Mouse (Mus musculus) embryonic facial prominence, embryonic 13.5 days (tissue): ENCODE data around the gene Tpgs1. TPM values are rescaled to one million over a fixed set of nuclear protein-coding genes. Genes with fewer than 3 reads are reported as not detected.
A peak's percentile ranks its signal among the peaks of the same experiment; 100 is the strongest.

Experiments
- ATAC-seq: fragments of 200-750 bp; cut with Nextera tagmentation; 2 replicates; pipeline ENCODE4 v1.8.0; 2017; ENCODE audit warnings: low read depth; ENCODE audit not compliant: insufficient number of reproducible peaks, insufficient read depth, low FRiP score, low TSS enrichment
- H3K27ac ChIP-seq: fragments of 300-500 bp; sonication (generic); 2 replicates; pipeline ENCODE4 v1.5.1; 2015; ENCODE audit warnings: moderate library complexity, mild to moderate bottlenecking, inconsistent platforms
- H3K27me3 ChIP-seq: fragments of 300-500 bp; sonication (generic); 2 replicates; pipeline ENCODE4 v1.6.1; 2015; ENCODE audit warnings: mild to moderate bottlenecking, inconsistent platforms
- H3K36me3 ChIP-seq: fragments of 300-500 bp; sonication (generic); 2 replicates; pipeline ENCODE4 v1.6.1; 2015; ENCODE audit warnings: mild to moderate bottlenecking, inconsistent platforms
- H3K4me1 ChIP-seq: fragments of 300-500 bp; sonication (generic); 2 replicates; pipeline ENCODE4 v1.6.1; 2015; ENCODE audit warnings: inconsistent platforms
- H3K4me2 ChIP-seq: fragments of 300-500 bp; sonication (generic); 2 replicates; pipeline ENCODE4 v1.6.1; 2015; ENCODE audit warnings: moderate library complexity, mild to moderate bottlenecking, inconsistent platforms
- H3K4me3 ChIP-seq: fragments of 300-500 bp; sonication (generic); 2 replicates; pipeline ENCODE4 v1.5.1; 2015; ENCODE audit warnings: mild to moderate bottlenecking, inconsistent platforms
- H3K9ac ChIP-seq: fragments of 300-500 bp; sonication (generic); 2 replicates; pipeline ENCODE4 v1.6.1; 2015; ENCODE audit warnings: mild to moderate bottlenecking, inconsistent platforms
- H3K9me3 ChIP-seq: fragments of 300-500 bp; sonication (generic); 2 replicates; pipeline ENCODE4 v1.6.1; 2016; ENCODE audit warnings: inconsistent platforms
- WGBS: fragments of 180-500 bp; shearing (Covaris S2); methylation state at CpG from one replicate; pipeline ENCODE4 v1.1.7; 2015; ENCODE audit warnings: mixed read lengths; 5-methylcytosine and 5-hydroxymethylcytosine counted together
- polyA plus RNA-seq: library from polyadenylated mRNA; unstranded; fragments of >200 nt; fragmentation: Nextera tagmentation; extraction: Ambion mirVana; gene quantifications from 2 replicates; pipeline ENCODE4 v1.2.1, GENCODE M21; 2015

Tpgs1 gene
- polyA plus RNA-seq, 1 experiment from 2014 or later: 62.1 TPM

DNA sequence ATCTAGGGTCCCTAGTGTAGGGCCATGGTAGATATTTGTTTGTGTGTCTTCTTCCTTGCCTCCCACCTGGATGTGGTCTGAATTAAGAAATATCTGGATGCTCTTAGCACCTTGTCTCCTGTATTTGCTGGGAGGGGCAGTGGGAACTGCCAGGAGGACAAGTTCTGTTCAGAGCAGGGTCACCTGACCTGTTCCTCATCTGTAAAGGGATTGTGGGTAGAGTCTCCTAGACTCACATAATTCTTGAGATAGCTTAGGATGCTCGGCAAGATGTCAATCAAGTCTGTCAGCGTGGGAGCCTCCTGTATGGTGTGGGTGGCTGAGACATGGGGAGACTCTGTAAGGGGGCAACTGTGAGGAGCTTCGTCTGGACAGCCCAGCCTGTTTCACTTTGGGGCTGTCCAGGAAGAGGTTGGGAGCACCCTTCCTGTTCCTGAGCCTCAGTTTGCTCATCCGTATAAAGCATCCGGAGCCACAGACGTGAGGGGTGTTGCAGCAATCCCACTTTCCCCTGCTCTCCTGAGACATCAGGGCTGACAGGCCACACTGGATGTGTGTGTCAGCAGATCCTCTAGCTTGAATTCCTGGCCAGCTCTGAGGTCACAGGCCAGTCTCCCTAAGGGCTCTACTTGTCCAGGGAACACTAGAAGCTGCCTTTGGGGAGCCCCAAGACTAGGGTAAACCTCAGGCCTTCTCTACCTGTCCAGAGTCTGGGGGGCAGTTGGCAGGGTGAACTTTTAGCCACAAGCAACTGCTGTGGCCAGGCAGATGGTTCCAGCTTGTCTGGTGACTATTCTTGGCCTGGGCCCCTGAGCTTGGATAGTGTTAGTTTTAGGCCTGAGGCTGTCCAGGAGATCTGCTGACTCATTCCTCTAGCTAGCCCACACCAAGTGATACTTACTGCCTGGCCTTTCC is 14.8 kb downstream of the Tpgs1 start:
- 89% methylated on average over 6 of the region's 6 CpGs for WGBS
- Histone ChIP-seq H3K4me2 (peak overlapping the region; percentile 93), H3K9me3 (no peaks in the 10 kb centered on the region), H3K36me3 (peaks cover 52% of the 10 kb centered on the region), H3K27me3 (no peaks in the 10 kb centered on the region), H3K4me3 (peak overlapping the region; percentile 89), H3K9ac (peak overlapping the region; percentile 90), H3K4me1 (peaks cover 22% of the 10 kb centered on the region), H3K27ac (no peak overlapping the region)
- no peak for ATAC-seq

DNA sequence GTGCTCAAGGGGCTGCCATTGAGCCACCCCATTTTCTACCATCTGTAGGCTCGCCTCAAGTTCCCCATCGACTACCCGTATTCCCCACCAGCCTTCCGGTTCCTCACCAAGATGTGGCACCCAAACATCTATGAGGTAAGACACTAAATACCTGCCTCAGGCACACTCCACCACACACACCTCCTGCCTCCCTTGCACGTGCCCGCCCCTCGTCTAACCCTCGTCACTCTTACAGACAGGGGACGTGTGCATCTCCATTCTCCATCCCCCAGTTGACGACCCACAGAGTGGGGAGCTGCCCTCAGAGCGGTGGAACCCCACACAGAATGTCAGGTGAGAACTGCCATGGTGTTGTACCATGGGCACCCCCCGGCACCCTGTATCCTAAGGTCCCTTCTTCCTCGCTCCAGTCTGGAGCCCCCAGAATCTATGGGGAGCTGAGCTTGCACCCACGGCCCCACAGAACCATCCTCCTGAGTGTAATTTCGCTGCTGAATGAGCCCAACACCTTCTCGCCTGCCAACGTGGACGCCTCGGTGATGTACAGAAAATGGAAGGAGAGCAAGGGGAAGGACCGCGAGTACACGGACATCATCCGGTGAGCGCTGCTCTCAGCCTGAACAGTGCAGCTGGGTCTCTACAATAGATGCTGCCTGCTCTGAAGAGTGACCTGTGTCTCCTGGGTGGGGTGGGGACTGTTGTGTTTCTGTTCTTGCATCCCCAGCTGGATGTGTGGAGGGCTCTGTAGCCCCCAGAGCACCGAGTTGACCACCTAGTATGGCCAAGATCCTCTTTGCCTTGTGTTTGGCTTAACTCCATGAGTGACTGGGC is 15.8 kb downstream of the Tpgs1 start:
- Histone ChIP-seq H3K4me2 (no peak overlapping the region), H3K27ac (no peak overlapping the region), H3K4me1 (peaks cover 22% of the 10 kb centered on the region), H3K27me3 (no peaks in the 10 kb centered on the region), H3K9me3 (no peaks in the 10 kb centered on the region), H3K4me3 (no peak overlapping the region), H3K9ac (no peak overlapping the region), H3K36me3 (peaks cover 56% of the 10 kb centered on the region)
- 92% methylated on average over 25 of the region's 25 CpGs for WGBS
- no peak for ATAC-seq

DNA sequence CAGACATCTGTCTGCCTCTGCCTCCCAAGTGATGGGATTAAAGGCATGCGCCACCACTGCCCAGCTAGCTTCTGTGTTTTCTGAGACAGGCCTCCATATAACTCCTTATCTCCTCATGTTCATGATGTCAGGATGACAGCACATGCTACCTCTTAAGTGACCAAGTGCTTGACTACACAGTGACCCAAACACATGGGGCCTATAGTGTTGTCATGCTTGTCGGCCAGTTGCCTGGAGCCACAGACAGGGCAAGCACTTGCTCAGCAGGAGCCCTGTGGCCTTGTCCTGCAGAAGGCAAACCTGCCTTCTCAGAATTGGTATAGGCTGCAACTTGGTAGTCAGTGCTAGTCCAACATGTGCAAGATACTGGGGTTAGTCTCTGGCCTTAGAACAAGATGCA is 17.1 kb downstream of the Tpgs1 start:
- Histone ChIP-seq H3K9me3 (no peaks in the 10 kb centered on the region), H3K4me3 (no peak overlapping the region), H3K27ac (no peak overlapping the region), H3K36me3 (peaks cover 56% of the 10 kb centered on the region), H3K27me3 (no peaks in the 10 kb centered on the region), H3K9ac (no peak overlapping the region), H3K4me1 (peaks cover 18% of the 10 kb centered on the region), H3K4me2 (no peak overlapping the region)
- no peak for ATAC-seq
- WGBS: 92% methylated on average over 2 of the region's 2 CpGs

DNA sequence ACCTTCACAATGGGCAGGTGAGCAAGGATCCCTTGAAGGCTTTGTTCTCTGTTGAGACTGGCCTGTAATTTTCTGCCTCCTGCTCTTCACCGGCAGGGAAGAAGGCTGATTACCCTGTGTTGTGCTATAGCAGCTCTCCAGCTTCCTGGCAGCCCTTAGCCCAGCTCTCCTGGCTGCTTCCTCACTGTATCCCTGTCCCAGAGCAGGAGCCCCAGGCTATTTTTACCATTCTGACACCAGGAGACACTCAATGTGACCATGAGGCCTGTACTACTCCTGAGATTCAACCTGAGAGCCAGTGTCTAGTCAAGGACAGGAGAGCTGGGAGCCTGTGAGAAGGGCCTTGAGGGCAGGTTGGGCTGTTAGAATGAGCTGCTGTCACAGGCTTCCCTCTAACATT is 17.5 kb downstream of the Tpgs1 start:
- Histone ChIP-seq H3K9me3 (no peaks in the 10 kb centered on the region), H3K4me2 (no peak overlapping the region), H3K4me1 (peaks cover 16% of the 10 kb centered on the region), H3K9ac (no peak overlapping the region), H3K4me3 (no peak overlapping the region), H3K27me3 (no peaks in the 10 kb centered on the region), H3K27ac (no peak overlapping the region), H3K36me3 (peaks cover 56% of the 10 kb centered on the region)
- 81% methylated on average over 1 of the region's 1 CpGs for WGBS
- ATAC-seq: no peak

DNA sequence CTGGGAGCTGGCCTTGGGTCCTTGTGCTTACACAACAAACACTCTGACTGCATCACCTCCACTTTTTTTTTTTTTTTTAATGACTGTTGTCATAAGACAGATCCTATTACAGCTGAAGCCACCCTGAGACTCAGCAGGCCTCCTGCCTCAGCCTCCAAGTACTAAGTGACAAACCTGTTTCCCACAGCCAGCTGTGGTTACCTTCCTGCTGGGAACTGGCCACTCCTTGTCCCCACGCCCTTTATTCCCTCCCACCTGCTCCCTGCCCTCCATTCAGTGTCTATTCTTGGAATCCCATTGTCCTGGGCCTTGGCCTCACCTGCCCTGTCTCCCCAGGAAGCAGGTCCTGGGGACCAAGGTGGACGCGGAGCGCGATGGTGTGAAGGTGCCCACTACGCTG is 18.3 kb downstream of the Tpgs1 start:
- WGBS: 91% methylated on average over 6 of the region's 6 CpGs
- no peak overlapping the region for H3K4me2 ChIP-seq
- no peak overlapping the region for H3K4me3 ChIP-seq
- peaks cover 62% of the 10 kb centered on the region for H3K36me3 ChIP-seq
- peaks cover 16% of the 10 kb centered on the region for H3K4me1 ChIP-seq
- no peak for ATAC-seq
- no peaks in the 10 kb centered on the region for H3K27me3 ChIP-seq
- H3K9ac ChIP-seq: no peak overlapping the region
- H3K9me3 ChIP-seq: no peaks in the 10 kb centered on the region
- H3K27ac ChIP-seq: no peak overlapping the region

DNA sequence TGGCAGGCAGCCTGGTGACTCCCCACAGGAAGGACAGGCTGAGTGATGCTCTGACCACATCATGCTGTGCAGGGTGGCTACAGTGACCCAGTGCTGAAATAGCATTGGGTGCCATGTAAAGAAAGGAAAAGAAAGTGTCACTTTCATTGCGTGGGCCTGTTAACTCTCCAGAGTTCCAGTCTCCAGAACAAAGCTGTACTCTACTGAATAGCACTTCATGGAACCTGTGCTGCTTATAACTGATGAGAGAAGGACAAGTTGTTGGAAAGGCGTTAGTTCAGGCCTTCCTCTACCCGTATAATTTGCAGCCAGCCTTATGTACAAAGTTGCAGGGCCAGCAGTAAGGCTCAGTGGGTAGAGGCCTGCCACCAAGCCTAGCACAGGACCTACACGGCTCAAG is 19.6 kb downstream of the Tpgs1 start, which contains the start of gene Gzmm:
Gzmm (plus strand) TSS at position 301 of the 400 bp plus-strand sequence.
- 87% methylated on average over 4 of the region's 4 CpGs for WGBS
- H3K27ac ChIP-seq: no peak within 1 kb of the TSS
- H3K9ac ChIP-seq: no peak within 1 kb of the TSS
- H3K27me3 ChIP-seq: no peaks in the 10 kb centered on the region
- H3K9me3 ChIP-seq: no peaks in the 10 kb centered on the region
- H3K36me3 ChIP-seq: peaks cover 62% of the 10 kb centered on the region
- H3K4me2 ChIP-seq: no peak within 1 kb of the TSS
- ATAC-seq: no peak
- H3K4me1 ChIP-seq: peaks cover 6% of the 10 kb centered on the region
- no peak within 1 kb of the TSS for H3K4me3 ChIP-seq

DNA sequence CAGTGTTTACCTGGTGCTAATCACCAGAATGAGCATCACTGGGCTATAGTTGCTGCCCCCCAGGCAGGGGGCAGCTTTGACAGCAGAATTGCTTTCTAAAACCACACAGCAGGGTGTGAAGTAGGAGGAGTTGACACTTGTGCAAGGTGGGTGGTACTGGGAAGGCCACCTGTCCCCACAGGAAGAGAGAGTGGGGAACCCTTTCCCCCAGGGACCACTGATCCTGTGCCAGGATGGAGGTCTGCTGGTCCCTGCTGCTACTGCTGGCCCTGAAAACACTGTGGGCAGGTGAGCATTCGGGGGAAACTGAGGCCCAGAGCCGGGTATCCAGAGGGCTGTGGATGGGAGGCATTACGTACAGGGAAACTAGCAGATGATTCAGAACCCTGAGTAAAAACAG is 20.0 kb downstream of the Tpgs1 start:
- Histone ChIP-seq H3K9ac (no peak overlapping the region), H3K9me3 (no peaks in the 10 kb centered on the region), H3K27me3 (no peaks in the 10 kb centered on the region), H3K27ac (no peak overlapping the region), H3K4me3 (no peak overlapping the region), H3K4me1 (peaks cover under 1% of the 10 kb centered on the region; the same call in 1 of the 2 replicates), H3K36me3 (peaks cover 58% of the 10 kb centered on the region), H3K4me2 (no peak overlapping the region)
- 86% methylated on average over 3 of the region's 3 CpGs for WGBS
- no peak for ATAC-seq

DNA sequence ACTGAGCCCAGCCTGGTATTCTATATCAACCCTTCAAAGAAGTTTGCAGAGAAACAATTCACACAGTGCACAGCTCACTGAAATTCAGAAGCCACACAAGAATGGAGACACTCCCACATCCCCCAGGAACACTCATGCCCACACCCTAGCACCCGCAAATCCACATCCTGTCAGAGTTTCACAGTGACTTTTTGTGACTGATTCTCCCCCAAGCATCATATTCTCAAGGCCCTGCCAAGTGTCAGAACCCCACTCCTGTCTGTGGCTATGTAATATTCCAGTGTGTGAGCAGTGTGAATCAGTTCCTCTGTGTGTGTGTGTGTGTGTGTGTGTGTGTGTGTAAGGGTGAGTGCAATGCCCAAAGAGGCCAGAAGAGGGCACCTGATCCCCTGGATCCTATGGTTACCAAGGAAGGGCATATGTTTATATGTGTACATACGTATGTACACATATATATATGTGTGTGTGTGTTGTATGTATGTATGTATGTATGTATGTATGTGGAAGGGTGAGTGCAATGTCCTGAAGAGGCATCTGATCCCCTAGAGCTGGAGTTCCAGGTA is 22.9 kb downstream of the Tpgs1 start:
- Histone ChIP-seq H3K9ac (no peak overlapping the region), H3K27ac (no peak overlapping the region), H3K9me3 (no peaks in the 10 kb centered on the region), H3K4me2 (no peak overlapping the region), H3K4me3 (no peak overlapping the region), H3K36me3 (peaks cover 29% of the 10 kb centered on the region), H3K4me1 (peaks cover 19% of the 10 kb centered on the region), H3K27me3 (no peaks in the 10 kb centered on the region)
- ATAC-seq: no peak
- 96% methylated on average over 2 of the region's 2 CpGs for WGBS

DNA sequence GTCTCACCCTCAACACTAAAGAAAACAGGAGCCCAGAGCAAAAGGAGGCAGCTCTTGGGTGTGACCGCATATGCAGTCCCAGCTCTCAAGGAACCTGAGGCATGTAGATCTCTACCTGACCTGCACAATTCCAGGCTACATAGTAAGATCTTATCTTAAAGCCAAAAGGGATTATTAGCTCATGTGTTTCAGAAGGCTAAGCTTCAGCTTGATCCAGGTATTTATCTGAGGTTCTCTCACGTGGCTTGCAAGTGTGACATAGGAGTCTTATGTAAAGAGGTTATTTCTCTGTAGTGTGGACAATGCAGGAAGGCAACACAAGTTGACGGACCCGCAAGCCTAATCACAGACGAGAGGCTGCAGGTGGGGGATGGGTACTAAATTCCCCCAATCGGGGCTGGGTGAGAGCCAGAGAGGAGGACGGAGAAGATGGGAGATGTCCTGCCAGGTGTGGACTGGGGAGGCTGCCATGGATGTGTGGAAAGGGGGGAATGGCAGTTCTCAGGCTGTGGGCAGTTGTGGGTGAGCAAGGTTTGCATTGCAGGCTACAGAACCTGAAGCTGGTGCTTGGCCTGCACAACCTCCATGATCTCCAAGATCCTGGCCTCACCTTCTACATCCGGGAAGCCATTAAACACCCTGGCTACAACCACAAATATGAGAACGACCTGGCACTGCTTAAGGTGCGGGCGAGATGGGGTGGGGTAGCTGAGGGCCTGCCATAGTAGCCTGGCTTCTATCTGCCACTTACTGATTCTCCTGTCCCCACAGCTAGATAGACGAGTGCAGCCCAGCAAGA is 24.6 kb downstream of the Tpgs1 start:
- H3K4me2 ChIP-seq: no peak overlapping the region
- H3K4me3 ChIP-seq: no peak overlapping the region
- H3K27ac ChIP-seq: no peak overlapping the region
- H3K27me3 ChIP-seq: no peaks in the 10 kb centered on the region
- H3K9ac ChIP-seq: 0 out of 2 replicates have a peak overlapping the region, but pooled peaks have one; percentile 36
- no peaks in the 10 kb centered on the region for H3K9me3 ChIP-seq
- H3K4me1 ChIP-seq: peaks cover 19% of the 10 kb centered on the region
- H3K36me3 ChIP-seq: peaks cover 12% of the 10 kb centered on the region
- 75% methylated on average over 12 of the region's 12 CpGs for WGBS
- no peak for ATAC-seq

DNA sequence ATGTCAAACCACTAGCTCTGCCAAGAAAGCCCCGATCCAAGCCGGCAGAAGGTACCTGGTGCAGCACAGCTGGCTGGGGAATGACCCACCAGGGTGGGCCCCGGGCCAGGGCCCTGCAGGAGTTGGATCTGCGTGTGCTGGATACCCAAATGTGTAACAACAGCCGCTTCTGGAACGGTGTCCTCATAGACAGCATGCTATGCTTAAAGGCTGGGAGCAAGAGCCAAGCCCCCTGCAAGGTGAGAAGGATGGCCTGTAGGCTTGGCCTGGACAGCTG is 25.1 kb downstream of the Tpgs1 start:
- no peak overlapping the region for H3K27ac ChIP-seq
- H3K4me1 ChIP-seq: peaks cover 19% of the 10 kb centered on the region
- no peaks in the 10 kb centered on the region for H3K27me3 ChIP-seq
- peaks cover 6% of the 10 kb centered on the region for H3K36me3 ChIP-seq
- ATAC-seq: no peak
- no peak overlapping the region for H3K4me2 ChIP-seq
- 82% methylated on average over 6 of the region's 6 CpGs for WGBS
- H3K4me3 ChIP-seq: no peak overlapping the region
- H3K9me3 ChIP-seq: no peaks in the 10 kb centered on the region
- H3K9ac ChIP-seq: 0 out of 2 replicates have a peak overlapping the region, but pooled peaks have one; percentile 36
